Mouse (Mus musculus) heart, embryonic 10.5 days (tissue): ENCODE measurements around the gene Prom1. TPM values are rescaled to one million over a fixed set of nuclear protein-coding genes. Genes with fewer than 3 reads are reported as not detected.

Source experiments
- DNase-seq: peaks from one replicate; pipeline ENCODE4 v3.0.0-alpha.2; 2017; ENCODE audit warnings: low spot score
- H3K27ac ChIP-seq: fragments of 300-500 bp; sonication (generic); 2 replicates; pipeline ENCODE4 v1.5.1; 2016; ENCODE audit warnings: mild to moderate bottlenecking
- H3K27me3 ChIP-seq: fragments of 300-500 bp; sonication (generic); 2 replicates; pipeline ENCODE4 v1.6.1; 2016; ENCODE audit warnings: mild to moderate bottlenecking; ENCODE audit not compliant: poor library complexity, insufficient read depth, severe bottlenecking
- H3K36me3 ChIP-seq: fragments of 300-500 bp; sonication (generic); 2 replicates; pipeline ENCODE4 v1.6.1; 2016; ENCODE audit warnings: mild to moderate bottlenecking, moderate library complexity
- H3K4me1 ChIP-seq: fragments of 300-500 bp; sonication (generic); 2 replicates; pipeline ENCODE4 v1.6.1; 2016; ENCODE audit warnings: mild to moderate bottlenecking
- H3K4me3 ChIP-seq: fragments of 300-500 bp; sonication (generic); 2 replicates; pipeline ENCODE4 v1.5.1; 2016; ENCODE audit warnings: mild to moderate bottlenecking, moderate library complexity
- H3K9me3 ChIP-seq: fragments of 300-500 bp; sonication (generic); 2 replicates; pipeline ENCODE4 v1.6.1; 2016; ENCODE audit warnings: mild to moderate bottlenecking, moderate library complexity
- WGBS: fragments of 180-500 bp; shearing (Covaris S2); methylation state at CpG from one replicate; pipeline ENCODE4 v1.1.7; 2016; 5-methylcytosine and 5-hydroxymethylcytosine counted together
- polyA plus RNA-seq: library from polyadenylated mRNA; unstranded; fragments of >200 nt; fragmentation: Nextera tagmentation; extraction: Ambion mirVana; gene quantifications from 2 replicates; pipeline ENCODE4 v1.2.1, GENCODE M21; 2016

Prom1 gene
- polyA plus RNA-seq, 1 experiment from 2014 or later: 32.5 TPM

- no peak overlapping the region for H3K4me3 ChIP-seq
- WGBS: 77% methylated on average over 7 of the region's 7 CpGs
- no peaks in the 10 kb centered on the region for H3K9me3 ChIP-seq
- no peaks in the 10 kb centered on the region for H3K36me3 ChIP-seq
- DNase-seq: no peak
- H3K27ac ChIP-seq: no peak overlapping the region
- H3K4me1 ChIP-seq: peaks cover 8% of the 10 kb centered on the region; the same call in 1 of the 2 replicates
- no peaks in the 10 kb centered on the region for H3K27me3 ChIP-seq
Measured at GRCm38 (mm10) chr5:44070529-44071133, 31.2 kb downstream of the Prom1 start.

DNA sequence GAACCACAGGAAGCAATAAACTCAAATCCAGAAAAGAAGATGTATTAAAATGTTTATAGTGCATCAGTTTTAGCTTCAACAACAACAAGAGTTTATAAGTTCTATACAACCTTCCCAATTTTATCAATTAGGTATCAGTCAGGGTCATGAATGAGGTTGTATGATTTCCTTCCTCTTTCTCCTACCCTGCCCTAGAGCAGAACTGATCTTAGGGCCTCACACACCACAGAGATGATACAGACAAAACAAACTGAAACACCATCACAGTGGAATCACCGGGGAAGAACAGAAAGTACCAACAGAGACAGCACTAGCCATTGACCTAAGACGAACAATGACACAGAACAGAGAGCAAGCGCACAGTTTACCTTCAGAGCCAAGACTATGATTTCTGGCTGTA lies 43.6 kb downstream of the Prom1 start:
- Histone ChIP-seq H3K9me3 (no peaks in the 10 kb centered on the region), H3K4me3 (no peak overlapping the region), H3K4me1 (peaks cover 5% of the 10 kb centered on the region; the same call in 1 of the 2 replicates), H3K27me3 (no peaks in the 10 kb centered on the region), H3K36me3 (0 out of 2 replicates have a peak, but pooled peaks cover 3% of the 10 kb centered on the region), H3K27ac (no peak overlapping the region)
- no peak for DNase-seq
- 85% methylated on average over 3 of the region's 3 CpGs for WGBS

GRCm38 (mm10) chr5:44050213-44050612 lies 51.6 kb downstream of the Prom1 start:
- H3K27me3 ChIP-seq: no peaks in the 10 kb centered on the region
- WGBS: 61% methylated on average over 8 of the region's 8 CpGs
- no peaks in the 10 kb centered on the region for H3K36me3 ChIP-seq
- peaks cover 11% of the 10 kb centered on the region for H3K4me1 ChIP-seq
- no peak overlapping the region for H3K27ac ChIP-seq
- DNase-seq: no peak
- no peaks in the 10 kb centered on the region for H3K9me3 ChIP-seq
- no peak overlapping the region for H3K4me3 ChIP-seq

GRCm38 (mm10) chr5:44049395-44049976 lies 52.3 kb downstream of the Prom1 start:
- no peaks in the 10 kb centered on the region for H3K36me3 ChIP-seq
- H3K4me1 ChIP-seq: peaks cover 11% of the 10 kb centered on the region
- H3K9me3 ChIP-seq: no peaks in the 10 kb centered on the region
- no peak for DNase-seq
- no peak overlapping the region for H3K27ac ChIP-seq
- H3K27me3 ChIP-seq: no peaks in the 10 kb centered on the region
- WGBS: 48% methylated on average over 6 of the region's 6 CpGs
- H3K4me3 ChIP-seq: no peak overlapping the region

DNA sequence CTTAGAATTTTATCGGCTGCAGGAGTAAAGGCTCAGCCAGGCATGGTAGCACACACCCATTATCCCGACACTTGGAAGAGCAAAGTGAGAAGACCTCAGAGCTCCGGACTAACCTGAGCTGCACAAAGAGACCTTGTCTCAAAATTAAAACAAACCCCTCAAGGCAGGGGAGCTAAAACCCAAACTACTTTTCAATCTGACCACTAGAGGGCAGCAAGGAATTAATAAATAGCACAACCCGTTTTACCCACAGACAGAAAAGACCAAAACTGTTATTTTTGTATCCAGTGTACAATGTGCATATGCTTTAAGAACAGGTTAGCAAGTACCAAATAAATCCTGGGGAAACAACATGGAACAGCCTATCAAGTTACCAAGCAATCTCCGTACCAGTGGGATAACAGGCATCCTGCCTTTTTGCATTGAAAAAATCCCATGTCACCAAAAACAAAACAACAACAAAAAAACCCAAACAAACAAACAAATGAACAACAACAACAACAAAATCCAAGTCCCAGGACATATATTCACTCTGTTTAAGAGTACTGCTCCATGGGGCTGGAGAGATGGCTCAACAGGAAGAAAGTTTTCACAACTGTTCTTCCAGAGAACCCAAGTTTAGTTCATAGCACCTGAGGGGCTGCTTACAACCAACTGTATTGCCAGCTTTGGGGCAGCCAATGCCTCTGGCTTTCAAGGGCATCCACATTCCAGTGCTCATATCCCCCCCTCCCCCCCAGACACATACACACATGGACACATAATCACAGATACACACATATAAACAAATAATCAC lies 53.1 kb downstream of the Prom1 start:
- WGBS: 43% methylated on average over 5 of the region's 5 CpGs
- no peaks in the 10 kb centered on the region for H3K27me3 ChIP-seq
- no peaks in the 10 kb centered on the region for H3K36me3 ChIP-seq
- H3K4me3 ChIP-seq: no peak overlapping the region
- H3K9me3 ChIP-seq: no peaks in the 10 kb centered on the region
- no peak for DNase-seq
- peaks cover 11% of the 10 kb centered on the region for H3K4me1 ChIP-seq
- no peak overlapping the region for H3K27ac ChIP-seq

- no peaks in the 10 kb centered on the region for H3K9me3 ChIP-seq
- H3K4me1 ChIP-seq: no peaks in the 10 kb centered on the region
- WGBS: 33% methylated on average over 1 of the region's 1 CpGs
- no peaks in the 10 kb centered on the region for H3K27me3 ChIP-seq
- 0 out of 2 replicates have a peak, but pooled peaks cover 3% of the 10 kb centered on the region for H3K36me3 ChIP-seq
- H3K4me3 ChIP-seq: no peak overlapping the region
- no peak overlapping the region for H3K27ac ChIP-seq
- no peak for DNase-seq
Measured at GRCm38 (mm10) chr5:44041725-44042124, 60.1 kb downstream of the Prom1 start.

DNA sequence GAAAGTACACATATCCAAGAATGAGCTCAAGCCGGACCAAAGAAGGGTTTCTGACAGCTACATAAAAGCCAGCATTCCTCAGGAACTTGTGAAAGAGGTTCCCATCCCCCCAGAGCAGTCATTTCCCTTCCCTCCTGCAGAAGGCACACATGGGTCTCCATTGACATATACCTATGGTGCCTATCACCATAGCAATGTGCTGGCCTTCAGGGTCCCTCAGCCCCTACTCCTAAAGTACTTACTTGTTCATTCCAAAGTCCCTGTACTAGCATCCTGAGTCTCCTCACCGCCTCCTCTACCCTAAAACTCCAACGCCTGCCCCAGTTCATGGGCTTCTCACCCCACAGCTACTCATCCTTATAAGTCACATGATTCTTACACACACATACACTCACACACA lies 60.8 kb downstream of the Prom1 start:
- Histone ChIP-seq H3K27ac (no peak overlapping the region), H3K36me3 (peaks cover 5% of the 10 kb centered on the region; the same call in 1 of the 2 replicates), H3K27me3 (no peaks in the 10 kb centered on the region), H3K9me3 (no peaks in the 10 kb centered on the region), H3K4me3 (no peak overlapping the region), H3K4me1 (no peaks in the 10 kb centered on the region)
- 76% methylated on average over 3 of the region's 3 CpGs for WGBS
- no peak for DNase-seq

GRCm38 (mm10) chr5:43998295-43998989 lies 103.4 kb downstream of the Prom1 start:
- WGBS: 85% methylated on average over 9 of the region's 9 CpGs
- H3K27me3 ChIP-seq: no peaks in the 10 kb centered on the region

GRCm38 (mm10) chr5:43997626-43998025 lies 104.2 kb downstream of the Prom1 start:
- Histone ChIP-seq H3K27me3 (no peaks in the 10 kb centered on the region), H3K4me3 (no peak overlapping the region), H3K36me3 (peaks cover 9% of the 10 kb centered on the region; the same call in 1 of the 2 replicates), H3K9me3 (no peaks in the 10 kb centered on the region), H3K27ac (no peak overlapping the region), H3K4me1 (no peaks in the 10 kb centered on the region)
- DNase-seq: no peak
- WGBS: 85% methylated on average over 8 of the region's 8 CpGs

More at GRCm38 (mm10) chr5:43998295-43998989, 103.4 kb downstream of the Prom1 start:
- H3K27ac ChIP-seq: no peak overlapping the region
- DNase-seq: no peak
- H3K4me3 ChIP-seq: no peak overlapping the region
- H3K4me1 ChIP-seq: no peaks in the 10 kb centered on the region
- peaks cover 11% of the 10 kb centered on the region for H3K36me3 ChIP-seq
- H3K9me3 ChIP-seq: no peaks in the 10 kb centered on the region

DNA sequence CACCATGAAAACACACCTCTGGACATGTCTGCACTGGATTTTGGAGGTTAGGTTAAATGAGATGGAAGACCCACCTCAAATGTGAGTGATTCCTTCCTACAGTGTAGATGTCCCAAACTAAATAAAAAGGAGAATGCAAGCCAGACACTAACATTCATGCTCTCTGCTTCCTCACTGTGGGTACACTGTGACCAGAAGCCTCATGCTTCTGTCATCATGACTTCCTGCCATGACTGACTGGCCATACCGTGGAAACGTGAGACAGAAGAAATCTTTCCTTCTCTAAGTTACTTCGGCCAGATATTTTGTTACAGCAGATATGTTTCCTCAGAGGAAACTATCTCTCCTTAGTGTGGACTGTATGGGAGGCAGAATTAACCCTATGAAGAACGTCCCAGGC lies 105.7 kb downstream of the Prom1 start:
- WGBS: 65% methylated on average over 4 of the region's 4 CpGs
- no peaks in the 10 kb centered on the region for H3K4me1 ChIP-seq
- H3K27ac ChIP-seq: no peak overlapping the region
- no peak for DNase-seq
- H3K27me3 ChIP-seq: no peaks in the 10 kb centered on the region
- H3K9me3 ChIP-seq: no peaks in the 10 kb centered on the region
- peaks cover 6% of the 10 kb centered on the region; the same call in 1 of the 2 replicates for H3K36me3 ChIP-seq
- H3K4me3 ChIP-seq: no peak overlapping the region

GRCm38 (mm10) chr5:43994981-43995380 lies 106.9 kb downstream of the Prom1 start:
- 87% methylated on average over 2 of the region's 2 CpGs for WGBS
- Histone ChIP-seq H3K27me3 (no peaks in the 10 kb centered on the region), H3K4me3 (no peak overlapping the region), H3K27ac (no peak overlapping the region), H3K4me1 (no peaks in the 10 kb centered on the region), H3K36me3 (0 out of 2 replicates have a peak, but pooled peaks cover 5% of the 10 kb centered on the region), H3K9me3 (no peaks in the 10 kb centered on the region)
- no peak for DNase-seq

- WGBS: 46% methylated on average over 6 of the region's 6 CpGs
- DNase-seq: no peak
Measured at GRCm38 (mm10) chr5:43990316-43990715, 111.5 kb downstream of the Prom1 start.

More at GRCm38 (mm10) chr5:43990316-43990715, 111.5 kb downstream of the Prom1 start:
- H3K9me3 ChIP-seq: no peaks in the 10 kb centered on the region
- H3K27ac ChIP-seq: no peak overlapping the region
- H3K36me3 ChIP-seq: no peaks in the 10 kb centered on the region
- H3K4me1 ChIP-seq: no peaks in the 10 kb centered on the region
- no peaks in the 10 kb centered on the region for H3K27me3 ChIP-seq
- H3K4me3 ChIP-seq: no peak overlapping the region
